Mouse (Mus musculus) G1E (cell line): ENCODE data around the gene Ptprm. TPM values are rescaled to one million over a fixed set of nuclear protein-coding genes. Genes with fewer than 3 reads are reported as not detected.

ENCODE experiments used
- ATAC-seq: 2 replicates; pipeline ENCODE4 v1.8.0; 2016; ENCODE audit warnings: mild to moderate bottlenecking; ENCODE audit not compliant: insufficient number of reproducible peaks, poor library complexity, low FRiP score, severe bottlenecking; ENCODE audit errors: extremely low read depth
- DNase-seq: peaks from one replicate; pipeline ENCODE4 v3.0.0; 2012; ENCODE audit warnings: low spot score
- H3K27me3 ChIP-seq: 2 replicates; pipeline ENCODE4 v1.6.1; 2012; ENCODE audit warnings: mild to moderate bottlenecking, low read length, inconsistent platforms; ENCODE audit not compliant: insufficient read depth
- H3K36me3 ChIP-seq: replicated peaks from 2 replicates; pipeline ENCODE3; 2012; ENCODE audit warnings: mild to moderate bottlenecking, inconsistent platforms
- H3K4me1 ChIP-seq: 2 replicates; pipeline ENCODE4 v1.6.1; 2012; ENCODE audit warnings: low read depth, low read length, inconsistent platforms, mixed read lengths; ENCODE audit not compliant: insufficient read depth
- H3K4me3 ChIP-seq: 2 replicates; pipeline ENCODE4 v1.5.1; 2012; ENCODE audit warnings: low read depth, mild to moderate bottlenecking, inconsistent platforms, low read length, moderate library complexity, mixed read lengths
- H3K9me3 ChIP-seq: replicated peaks from 2 replicates; pipeline ENCODE4 v1.6.1; 2012; ENCODE audit warnings: inconsistent platforms
- CTCF ChIP-seq: IDR thresholded peaks from 2 replicates; pipeline ENCODE4 v1.5.1; 2012; ENCODE audit warnings: low read depth, low read length, inconsistent platforms, mixed read lengths
- GATA1 ChIP-seq: IDR thresholded peaks from 2 replicates; pipeline ENCODE4 v1.6.1; 2012; ENCODE audit warnings: borderline replicate concordance, low read length, inconsistent platforms, mixed read lengths
- GATA2 ChIP-seq: IDR thresholded peaks from 2 replicates; pipeline ENCODE4 v1.6.1; 2012; ENCODE audit warnings: low read depth, low read length, inconsistent platforms, borderline replicate concordance
- POLR2AphosphoS5 ChIP-seq: IDR thresholded peaks from 2 replicates; pipeline ENCODE4 v1.6.1; 2012; ENCODE audit warnings: low read depth, low read length, inconsistent platforms; ENCODE audit not compliant: insufficient replicate concordance
- TAL1 ChIP-seq: conservative IDR thresholded peaks from 2 replicates; pipeline ENCODE4 v1.6.1; 2012; ENCODE audit warnings: low read depth, low read length, inconsistent platforms, mixed read lengths
- polyA plus RNA-seq: library from polyadenylated mRNA; stranded (reverse); fragments of >175 nt; gene quantifications from 2 replicates; pipeline ENCODE4 v1.2.3, GENCODE M21; 2012
- total RNA-seq, 2 experiments: library from RNA; stranded (forward) in 1 of 2; stranded (reverse) in 1 of 2; fragments of 200-1000 nt in 1 of 2; fragments of >200 nt in 1 of 2; fragmentation: Nextera tagmentation in 1 of 2; gene quantifications; 2 replicates each; pipeline ENCODE4 v1.2.3; 2014 to 2017

Gene Ptprm
- total and polyA plus RNA-seq, 3 experiments, result 0.27 TPM; not detected in 2

DNA sequence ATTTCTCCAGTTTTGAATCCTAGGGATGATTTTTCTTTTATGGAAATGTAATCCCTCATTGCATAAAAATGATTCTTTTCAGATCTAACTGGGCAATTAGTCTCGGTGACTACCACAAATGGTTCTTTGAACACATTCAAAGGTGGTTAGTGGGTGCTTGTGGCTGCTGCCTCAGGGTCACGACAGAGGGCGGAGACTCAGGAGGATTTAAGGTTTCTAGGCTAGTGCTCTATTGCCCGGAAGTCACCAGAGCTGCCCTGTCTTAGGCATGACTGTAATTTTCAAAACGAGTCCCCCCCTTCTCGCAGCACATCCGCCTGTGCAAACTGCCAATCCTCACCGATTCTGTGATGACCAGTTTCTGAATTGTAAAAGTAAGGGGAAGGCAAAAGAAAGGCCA, 683.0 kb downstream of the Ptprm start:
- no peak for TF ChIP-seq CTCF
- TF ChIP-seq GATA2, result no peak
- no peak for TF ChIP-seq TAL1
- no peak for TF ChIP-seq POLR2AphosphoS5
- no peak for TF ChIP-seq GATA1
- no peak for DNase-seq
- ATAC-seq, result no peak
- Histone ChIP-seq H3K9me3 (peaks cover 65% of the 10 kb centered on the region), H3K27me3 (no peaks in the 10 kb centered on the region), H3K4me3 (no peak overlapping the region), H3K36me3 (no peaks in the 10 kb centered on the region), H3K4me1 (no peaks in the 10 kb centered on the region)

DNA sequence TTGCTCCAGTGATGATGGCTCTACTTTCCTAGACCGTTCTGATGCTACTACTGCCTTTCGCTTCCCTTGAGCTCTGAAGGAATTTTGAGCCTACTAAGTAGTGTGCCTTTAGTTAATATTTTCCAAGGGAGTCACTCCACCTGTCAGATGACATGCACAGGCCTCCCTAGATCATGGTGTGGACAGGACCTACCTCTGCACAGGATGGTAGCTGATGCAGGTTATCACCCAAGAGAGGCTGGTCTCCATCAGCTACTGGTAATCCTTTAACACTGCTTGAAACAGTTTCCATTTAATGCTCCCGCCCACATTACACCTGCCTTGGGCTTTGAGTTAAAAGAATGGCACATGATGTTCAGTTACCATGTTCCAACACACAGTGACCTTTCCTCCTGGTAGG, 688.5 kb downstream of the Ptprm start:
- DNase-seq (no peak), ATAC-seq (no peak)
- TF ChIP-seq GATA2 (no peak), POLR2AphosphoS5 (no peak), CTCF (no peak), GATA1 (no peak), TAL1 (no peak)
- Histone ChIP-seq H3K36me3 (no peaks in the 10 kb centered on the region), H3K27me3 (no peaks in the 10 kb centered on the region), H3K4me3 (no peak overlapping the region), H3K9me3 (peaks cover 55% of the 10 kb centered on the region), H3K4me1 (no peaks in the 10 kb centered on the region)

DNA sequence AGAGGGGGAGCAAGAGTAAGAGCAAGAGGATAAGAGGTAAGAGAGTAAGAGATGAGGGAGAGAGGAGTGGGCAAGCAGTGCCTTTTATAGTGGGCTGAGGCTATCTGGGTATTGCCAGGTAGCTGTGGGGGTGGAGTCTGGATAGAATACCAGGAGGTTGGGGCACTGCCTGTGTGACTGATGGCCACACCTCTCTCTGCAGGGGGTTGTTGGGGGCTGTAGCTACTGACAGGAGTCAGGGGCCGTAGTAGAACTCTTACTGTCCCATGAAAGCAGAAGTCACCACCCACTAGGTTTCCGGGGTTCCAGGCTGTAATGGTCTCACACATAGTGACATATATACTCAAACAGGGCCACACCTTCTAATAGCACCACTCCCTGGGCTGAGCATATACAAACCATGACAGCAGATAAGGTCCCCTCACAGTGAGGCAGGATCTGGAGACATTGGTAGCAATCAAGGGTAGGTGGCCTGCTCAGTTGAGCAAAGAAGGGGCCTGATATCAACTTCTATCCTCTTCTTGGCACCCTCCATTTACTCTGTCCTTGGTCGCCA, 689.0 kb downstream of the Ptprm start:
- no peak for TF ChIP-seq GATA2
- no peak for TF ChIP-seq CTCF
- no peak for TF ChIP-seq GATA1
- no peak for TF ChIP-seq POLR2AphosphoS5
- no peak for TF ChIP-seq TAL1
- no peak for DNase-seq
- ATAC-seq, result no peak
- no peak overlapping the region for H3K4me3 ChIP-seq
- peaks cover 51% of the 10 kb centered on the region for H3K9me3 ChIP-seq
- H3K36me3 ChIP-seq, result no peaks in the 10 kb centered on the region
- no peaks in the 10 kb centered on the region for H3K4me1 ChIP-seq
- no peaks in the 10 kb centered on the region for H3K27me3 ChIP-seq

DNA sequence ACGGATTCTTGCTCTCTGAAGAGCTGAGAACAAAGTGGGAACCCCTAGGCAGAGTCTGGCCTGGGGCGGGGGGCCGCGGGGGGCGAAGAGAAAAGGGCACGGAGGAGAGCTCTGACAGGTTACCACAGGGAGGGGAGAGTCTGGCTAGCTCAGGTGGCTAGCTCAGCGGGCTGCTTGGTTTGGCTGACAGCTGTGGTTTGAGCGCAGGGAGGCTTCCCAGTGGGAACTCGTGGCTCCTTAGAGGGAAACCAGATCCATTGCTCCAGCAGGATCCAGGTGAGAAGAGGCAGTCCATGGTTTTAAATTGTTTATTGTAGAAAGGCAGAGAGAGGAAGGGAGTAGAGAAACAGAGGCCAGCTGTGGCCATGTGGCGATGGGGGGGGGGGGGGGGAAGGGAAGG, 689.5 kb downstream of the Ptprm start:
- no peak for TF ChIP-seq GATA1
- TF ChIP-seq TAL1, result no peak
- TF ChIP-seq GATA2, result no peak
- no peak for TF ChIP-seq CTCF
- no peak for TF ChIP-seq POLR2AphosphoS5
- DNase-seq, result no peak
- Histone ChIP-seq H3K9me3 (peaks cover 47% of the 10 kb centered on the region), H3K27me3 (no peaks in the 10 kb centered on the region), H3K36me3 (no peaks in the 10 kb centered on the region), H3K4me1 (no peaks in the 10 kb centered on the region), H3K4me3 (no peak overlapping the region)
- no peak for ATAC-seq

DNA sequence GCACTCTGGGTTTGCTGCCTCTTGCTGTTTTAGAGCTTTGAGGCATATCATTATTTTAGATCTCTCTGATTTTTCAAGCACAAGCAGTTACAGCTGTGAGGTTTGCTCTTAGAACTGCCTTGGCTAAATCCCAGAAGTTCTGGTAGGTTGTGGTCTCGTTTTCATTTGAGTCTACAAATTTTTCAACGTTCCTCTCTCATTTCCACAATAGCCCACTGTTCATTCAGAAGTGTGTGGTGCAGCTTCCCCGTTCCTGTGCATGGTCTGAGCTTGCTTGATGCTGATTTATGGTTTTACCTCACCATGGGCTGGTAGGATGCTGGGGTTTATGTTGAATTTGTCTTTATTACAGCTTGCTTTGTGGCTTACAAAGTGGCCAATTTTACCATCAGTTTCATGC, 695.0 kb downstream of the Ptprm start:
- ATAC-seq, result no peak
- H3K36me3 ChIP-seq, result no peaks in the 10 kb centered on the region
- no peak for TF ChIP-seq GATA2
- TF ChIP-seq GATA1, result no peak
- TF ChIP-seq TAL1, result no peak
- no peak for TF ChIP-seq POLR2AphosphoS5
- no peak for TF ChIP-seq CTCF

DNA sequence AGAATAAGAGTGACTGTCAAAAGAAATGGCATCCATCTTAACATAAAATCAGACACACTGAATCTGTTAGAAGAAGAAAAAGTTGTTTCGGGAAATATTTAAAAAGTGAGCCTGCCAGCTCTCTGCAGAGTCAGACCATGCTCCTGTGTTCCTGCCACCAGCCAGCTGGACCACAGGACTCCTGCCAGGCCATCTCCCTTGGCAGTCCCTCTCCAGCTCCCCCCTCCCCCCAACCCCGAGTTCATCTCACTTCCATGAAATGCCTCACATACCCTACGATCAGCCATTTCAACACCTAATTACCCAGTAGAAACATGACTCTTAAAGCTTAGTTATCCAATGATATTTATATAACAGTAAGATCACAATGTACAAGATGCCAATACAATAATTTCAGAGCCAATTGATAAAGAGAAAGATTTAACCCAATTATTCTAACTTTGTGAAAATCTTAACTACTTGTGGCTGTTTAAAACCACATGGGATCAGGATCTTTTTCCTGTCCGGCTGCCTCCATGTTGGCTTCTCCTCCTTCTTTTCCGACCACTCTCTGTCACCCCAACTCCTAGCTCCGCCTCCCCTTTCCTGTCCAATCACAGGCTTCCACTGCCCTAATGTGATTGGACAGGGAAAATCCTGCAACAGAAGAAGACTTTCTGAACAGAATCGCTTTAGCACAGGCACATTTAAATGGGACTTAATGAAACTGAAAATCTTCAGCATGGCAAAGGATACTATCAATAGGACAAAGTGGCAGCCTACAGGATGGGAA, 716.1 kb downstream of the Ptprm start:
- Histone ChIP-seq H3K4me1 (no peaks in the 10 kb centered on the region), H3K27me3 (no peaks in the 10 kb centered on the region), H3K36me3 (no peaks in the 10 kb centered on the region), H3K9me3 (peaks cover 37% of the 10 kb centered on the region), H3K4me3 (no peak overlapping the region)
- TF ChIP-seq GATA2, result no peak
- no peak for TF ChIP-seq POLR2AphosphoS5
- TF ChIP-seq CTCF, result no peak
- DNase-seq (no peak), ATAC-seq (no peak)

More for the DNA sequence above, 695.0 kb downstream of the Ptprm start:
- Histone ChIP-seq H3K9me3 (peaks cover 18% of the 10 kb centered on the region), H3K4me1 (no peaks in the 10 kb centered on the region), H3K4me3 (no peak overlapping the region), H3K27me3 (no peaks in the 10 kb centered on the region)
- no peak for DNase-seq
